Mouse (Mus musculus) adrenal gland, adult 10 weeks (tissue): ENCODE measurements around the gene Gm7145. TPM values are rescaled to one million over a fixed set of nuclear protein-coding genes. Genes with fewer than 3 reads are reported as not detected.

Source experiments
- polyA plus RNA-seq: library from polyadenylated mRNA; stranded (reverse); fragments of 350-450 nt; fragmentation: Illumina TruSeq; extraction: RNeasy Lipid Tissue Mini Kit (QIAGEN cat#74804); gene quantifications from one replicate; pipeline ENCODE4 v1.2.3, GENCODE M21; 2014; ENCODE audit warnings: low read depth, low replicate concordance

Gm7145 gene
- not detected for polyA plus RNA-seq

GRCm38 (mm10) chr1:117965639-117966038 lies at the start of gene Gm7145:
TSS of gene Gm7145 (plus strand) at chr1:117965939.

GRCm38 (mm10) chr1:117927715-117928114 lies 38.0 kb upstream of the Gm7145 start, which contains the start of gene Gm28168:
TSS of gene Gm28168 (plus strand) at chr1:117928015.

Other genes starting within 250 kb of the Gm7145 start
- gene B020011L13Rik, start 184.8 kb upstream of the Gm7145 start, polyA plus RNA-seq, result not detected
- not detected for gene Gm28360, start 135.9 kb upstream of the Gm7145 start, polyA plus RNA-seq
- gene Gm28168, start 37.9 kb upstream of the Gm7145 start, polyA plus RNA-seq, result not detected
- gene Gm29106, start 210.6 kb downstream of the Gm7145 start, polyA plus RNA-seq, result not detected